Mouse (Mus musculus): ENCODE measurements at regions not wholly inside any gene's neighbourhood (a gene's known extent, or its start where the extent isn't known, plus 50 kb on each side); places are given as distances from the start of the nearest gene placed in this dataset.

DNA sequence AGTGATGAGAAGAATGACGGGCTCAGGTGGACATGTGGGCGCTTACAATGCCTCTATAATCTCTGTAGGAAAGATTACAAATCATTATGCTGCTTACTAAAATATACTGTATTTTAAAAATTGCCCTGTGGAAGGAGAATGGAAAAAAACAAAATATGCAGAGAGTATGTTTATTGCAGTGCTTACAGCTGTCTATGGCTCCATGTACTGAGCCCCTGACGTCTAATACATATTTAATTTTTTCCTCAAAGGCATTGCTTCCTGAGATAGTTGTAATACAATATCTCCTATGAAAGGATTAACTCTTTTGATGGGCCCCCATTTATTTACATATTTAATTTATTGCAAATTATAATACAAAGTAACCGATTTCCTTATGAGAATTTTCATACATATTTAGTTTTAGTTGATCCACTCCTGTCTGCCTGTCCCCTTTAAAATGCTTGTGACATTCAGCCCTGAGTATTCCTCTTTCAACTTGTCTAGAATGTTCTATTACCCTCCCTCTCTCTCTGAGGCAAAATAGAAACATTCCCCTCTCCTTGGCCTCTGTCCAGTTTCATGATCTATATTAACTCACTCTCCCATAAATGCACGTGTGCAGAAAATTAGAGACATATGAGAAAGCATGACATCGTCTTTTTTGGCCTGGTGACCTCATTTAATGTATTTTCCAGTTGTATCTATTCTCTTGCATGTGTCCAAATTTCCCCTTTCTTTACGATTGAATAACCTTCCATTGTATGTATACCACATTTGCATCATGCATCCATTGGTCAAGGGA lies 273.1 kb upstream of the Mmadhc start:
- Histone ChIP-seq H3K27ac (ENCODE audit: insufficient read depth, low read depth, low read length) (peak overlapping the region; percentile 33; the same call in 1 of the 2 replicates), H3K4me3 (ENCODE audit: insufficient read depth, low read depth, low read length) (no peak overlapping the region), H3K4me1 (ENCODE audit: control insufficient read depth, insufficient read depth, low read length) (no peaks in the 10 kb centered on the region)

DNA sequence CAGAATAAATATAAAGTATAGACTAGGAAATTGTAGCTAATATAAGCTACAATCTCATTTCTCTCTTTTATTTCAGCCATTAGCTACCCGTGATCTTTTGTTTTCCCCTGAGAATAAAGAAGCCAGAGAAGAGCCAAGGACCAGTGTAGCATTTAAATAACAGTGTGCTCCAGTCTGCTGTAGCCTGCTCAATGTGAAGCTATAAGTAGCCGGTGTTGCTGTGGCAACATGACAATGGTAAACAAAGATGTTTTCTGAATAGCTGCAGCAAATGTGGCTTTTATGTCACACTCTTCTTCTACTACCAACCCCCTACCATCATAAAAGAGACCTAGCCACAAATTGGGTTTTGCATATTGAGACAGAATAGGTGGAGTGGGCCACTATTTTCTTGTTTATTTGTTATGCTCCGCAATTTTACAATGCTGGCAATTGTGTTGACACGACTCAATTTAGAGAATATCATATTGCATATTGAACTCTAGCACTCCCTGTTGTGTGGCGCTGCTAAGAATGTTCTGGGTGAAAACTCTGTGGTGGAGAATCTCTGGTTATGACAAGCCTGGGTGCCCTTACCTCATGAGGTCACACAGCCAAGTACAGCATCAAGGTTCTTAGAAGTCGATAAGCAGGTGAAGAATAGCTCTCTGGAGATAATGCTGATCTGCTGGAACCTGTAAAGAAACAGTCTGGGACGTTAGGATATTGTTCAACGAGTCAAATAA lies 272.3 kb upstream of the Mmadhc start:
- WGBS, result 47% methylated on average over 8 of the region's 8 CpGs
- TF ChIP-seq POLR2A (IDR thresholded peaks at IDR 0.05; ENCODE audit: insufficient read depth, low read depth, low read length), result no peak
- no peak for TF ChIP-seq CTCF (IDR thresholded peaks at IDR 0.05; ENCODE audit: insufficient read depth, low read depth, low read length)
- Histone ChIP-seq H3K4me1 (ENCODE audit: control insufficient read depth, insufficient read depth, low read length) (no peaks in the 10 kb centered on the region), H3K4me3 (ENCODE audit: insufficient read depth, low read depth, low read length) (no peak overlapping the region), H3K27ac (ENCODE audit: insufficient read depth, low read depth, low read length) (peak overlapping the region; percentile 33; the same call in 1 of the 2 replicates)

More for the DNA sequence above, 273.1 kb upstream of the Mmadhc start:
- TF ChIP-seq POLR2A (IDR thresholded peaks at IDR 0.05; ENCODE audit: insufficient read depth, low read depth, low read length) (no peak), CTCF (IDR thresholded peaks at IDR 0.05; ENCODE audit: insufficient read depth, low read depth, low read length) (no peak)
- 81% methylated on average over 7 of the region's 7 CpGs for WGBS

DNA sequence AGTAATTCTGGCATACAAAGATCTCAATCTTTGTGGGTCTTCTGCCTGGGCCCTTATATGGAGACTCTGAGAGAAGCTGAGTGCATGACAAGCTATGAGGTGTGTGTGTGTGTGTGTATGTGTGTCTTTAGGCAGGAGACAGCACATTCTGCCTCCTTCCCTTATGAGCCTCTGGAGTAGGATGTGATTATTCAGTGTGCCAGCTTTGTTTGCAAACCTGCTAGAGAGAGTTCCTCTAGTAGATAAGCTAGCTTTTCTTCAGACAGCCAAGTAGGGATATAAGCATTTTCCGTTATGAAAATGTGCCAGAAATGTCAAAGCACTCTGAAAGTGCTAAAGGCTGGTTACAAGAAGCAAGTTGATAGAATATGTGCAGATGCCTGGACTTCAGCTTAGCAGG lies 270.9 kb upstream of the Mmadhc start:
- WGBS, result 41% methylated on average over 1 of the region's 1 CpGs
- H3K27ac ChIP-seq (ENCODE audit: insufficient read depth, low read depth, low read length), result no peak overlapping the region

DNA sequence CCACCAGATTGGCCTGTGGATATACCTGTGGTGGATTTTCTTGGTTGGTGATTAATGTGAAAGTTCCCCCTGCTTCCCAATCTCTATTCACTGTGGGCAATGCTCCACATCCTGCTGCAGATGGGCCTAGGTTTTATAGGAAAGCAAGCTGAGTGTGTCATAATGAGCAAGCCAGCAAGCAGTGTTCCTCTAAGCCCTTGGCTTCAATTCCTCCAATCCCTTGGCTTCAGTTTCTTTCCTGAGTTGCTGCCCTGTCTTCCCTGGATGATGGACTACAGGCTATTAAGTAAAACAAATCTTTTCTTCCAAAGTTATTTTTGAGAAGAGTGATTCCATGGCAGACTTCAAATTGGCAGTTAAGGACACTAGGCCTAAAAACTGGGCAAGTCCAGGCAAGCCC lies 257.4 kb upstream of the Mmadhc start:
- no peak for TF ChIP-seq CTCF (IDR thresholded peaks at IDR 0.05; ENCODE audit: insufficient read depth, low read depth, low read length)
- TF ChIP-seq POLR2A (IDR thresholded peaks at IDR 0.05; ENCODE audit: insufficient read depth, low read depth, low read length), result no peak
- Histone ChIP-seq H3K27ac (ENCODE audit: insufficient read depth, low read depth, low read length) (no peak overlapping the region), H3K4me3 (ENCODE audit: insufficient read depth, low read depth, low read length) (no peak overlapping the region), H3K4me1 (ENCODE audit: control insufficient read depth, insufficient read depth, low read length) (no peaks in the 10 kb centered on the region)

More for the DNA sequence above, 270.9 kb upstream of the Mmadhc start:
- no peak for TF ChIP-seq CTCF (IDR thresholded peaks at IDR 0.05; ENCODE audit: insufficient read depth, low read depth, low read length)
- no peak for TF ChIP-seq POLR2A (IDR thresholded peaks at IDR 0.05; ENCODE audit: insufficient read depth, low read depth, low read length)
- Histone ChIP-seq H3K4me3 (ENCODE audit: insufficient read depth, low read depth, low read length) (no peak overlapping the region), H3K4me1 (ENCODE audit: control insufficient read depth, insufficient read depth, low read length) (no peaks in the 10 kb centered on the region)

DNA sequence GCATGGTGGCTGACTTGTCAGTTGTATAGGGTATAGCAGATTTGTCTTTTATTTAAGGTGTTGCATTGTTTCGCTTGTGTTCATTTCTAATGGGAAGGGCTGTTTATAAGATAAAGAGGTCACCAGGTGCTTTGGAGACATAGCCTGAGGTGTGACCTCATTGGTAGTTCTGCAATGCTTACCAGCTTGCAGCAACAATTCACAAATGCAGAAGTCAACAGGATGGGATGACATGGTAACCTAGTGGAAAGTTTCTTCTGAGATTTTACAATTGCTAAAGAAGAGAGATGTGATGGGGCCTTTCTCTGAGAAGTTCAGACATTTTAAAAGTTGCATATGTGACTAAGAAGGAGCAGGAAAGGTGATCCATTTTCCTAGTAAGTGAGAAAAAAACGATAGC lies 255.8 kb upstream of the Mmadhc start:
- Histone ChIP-seq H3K27ac (ENCODE audit: insufficient read depth, low read depth, low read length) (no peak overlapping the region), H3K4me1 (ENCODE audit: control insufficient read depth, insufficient read depth, low read length) (no peaks in the 10 kb centered on the region), H3K4me3 (ENCODE audit: insufficient read depth, low read depth, low read length) (no peak overlapping the region)
- TF ChIP-seq CTCF (IDR thresholded peaks at IDR 0.05; ENCODE audit: insufficient read depth, low read depth, low read length) (no peak), POLR2A (IDR thresholded peaks at IDR 0.05; ENCODE audit: insufficient read depth, low read depth, low read length) (no peak)
- WGBS, result 92% methylated on average over 2 of the region's 2 CpGs

DNA sequence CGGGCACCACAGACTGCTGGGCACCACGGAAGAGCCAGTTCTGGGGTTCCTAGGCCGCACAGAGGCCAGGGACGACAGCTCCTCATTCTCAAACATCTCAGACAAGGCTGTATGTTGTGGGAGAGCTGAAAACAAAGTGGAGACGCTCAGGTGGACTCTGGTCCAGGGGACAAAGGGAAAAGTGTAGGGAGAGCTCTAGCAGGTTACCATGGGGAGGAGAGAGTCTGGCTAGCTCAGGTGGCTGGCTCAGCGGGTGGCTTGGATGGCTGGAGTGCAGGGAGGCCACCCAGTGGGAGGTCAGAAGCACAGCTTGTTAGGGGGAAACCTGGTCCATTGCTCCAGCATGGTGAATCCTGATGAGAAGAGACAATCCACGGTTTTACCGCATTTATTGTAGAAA lies 253.3 kb upstream of the Mmadhc start:
- 87% methylated on average over 8 of the region's 8 CpGs for WGBS
- no peak overlapping the region for H3K4me3 ChIP-seq (ENCODE audit: insufficient read depth, low read depth, low read length)

DNA sequence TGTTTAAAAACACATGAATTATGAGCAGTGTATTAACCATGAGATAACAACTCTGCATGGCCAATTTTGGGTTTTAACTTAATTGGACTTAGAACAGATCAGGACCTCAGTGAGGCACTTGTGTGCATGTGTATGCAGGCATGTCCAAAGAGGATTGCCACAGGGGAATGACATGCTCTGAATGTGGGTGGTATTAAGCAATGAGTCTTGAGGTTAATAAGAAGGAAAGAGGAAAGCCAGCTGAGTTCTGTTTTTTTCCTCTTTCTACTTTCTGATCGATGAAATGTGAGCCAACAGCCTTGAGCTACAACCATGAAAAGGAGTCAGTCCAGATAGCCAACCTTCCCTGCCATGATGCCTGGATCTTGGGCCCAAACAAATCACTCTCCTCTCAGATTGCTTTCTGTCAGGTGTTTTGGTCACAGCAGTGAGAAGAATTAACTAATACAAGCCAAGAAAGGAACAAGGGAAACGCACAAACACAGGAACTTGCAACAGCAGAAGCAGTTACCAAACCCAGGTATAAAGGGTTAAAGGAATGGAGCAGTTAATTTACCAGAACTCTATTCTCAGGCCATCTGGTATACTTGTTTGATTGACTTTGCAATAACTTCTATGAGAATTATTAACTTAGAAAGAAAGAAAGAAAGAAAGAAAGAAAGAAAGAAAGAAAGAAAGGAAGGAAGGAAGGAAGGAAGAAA lies 243.3 kb upstream of the Mmadhc start:
- no peak overlapping the region for H3K27ac ChIP-seq (ENCODE audit: insufficient read depth, low read depth, low read length)
- 77% methylated on average over 2 of the region's 2 CpGs for WGBS
- no peak overlapping the region for H3K4me3 ChIP-seq (ENCODE audit: insufficient read depth, low read depth, low read length)
- no peak for TF ChIP-seq CTCF (IDR thresholded peaks at IDR 0.05; ENCODE audit: insufficient read depth, low read depth, low read length)
- no peak for TF ChIP-seq POLR2A (IDR thresholded peaks at IDR 0.05; ENCODE audit: insufficient read depth, low read depth, low read length)
- H3K4me1 ChIP-seq (ENCODE audit: control insufficient read depth, insufficient read depth, low read length), result no peaks in the 10 kb centered on the region

More for the DNA sequence above, 253.3 kb upstream of the Mmadhc start:
- TF ChIP-seq CTCF (IDR thresholded peaks at IDR 0.05; ENCODE audit: insufficient read depth, low read depth, low read length) (no peak), POLR2A (IDR thresholded peaks at IDR 0.05; ENCODE audit: insufficient read depth, low read depth, low read length) (no peak)
- Histone ChIP-seq H3K4me1 (ENCODE audit: control insufficient read depth, insufficient read depth, low read length) (no peaks in the 10 kb centered on the region), H3K27ac (ENCODE audit: insufficient read depth, low read depth, low read length) (no peak overlapping the region)

DNA sequence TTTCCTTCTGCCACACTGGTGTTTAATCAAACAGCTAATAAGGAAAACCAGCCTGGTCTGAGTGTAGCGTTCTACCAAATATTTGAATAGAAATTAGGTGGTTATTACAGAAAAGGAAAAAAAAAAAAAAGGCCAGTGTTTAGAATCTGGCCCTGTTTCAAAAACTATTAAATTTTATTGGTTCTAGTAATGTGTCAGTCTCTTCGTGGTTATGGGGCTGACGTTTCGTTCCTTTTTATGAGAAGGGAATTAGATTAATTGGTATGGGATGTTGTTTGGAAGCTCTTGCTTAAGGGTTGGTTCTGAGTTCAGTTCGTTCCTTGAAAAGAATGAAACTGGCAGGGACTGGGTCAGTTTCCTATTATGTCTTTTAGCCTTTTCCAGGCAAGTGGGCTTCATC lies 241.5 kb upstream of the Mmadhc start:
- Histone ChIP-seq H3K4me1 (ENCODE audit: control insufficient read depth, insufficient read depth, low read length) (no peaks in the 10 kb centered on the region), H3K27ac (ENCODE audit: insufficient read depth, low read depth, low read length) (no peak overlapping the region), H3K4me3 (ENCODE audit: insufficient read depth, low read depth, low read length) (no peak overlapping the region)
- no peak for TF ChIP-seq CTCF (IDR thresholded peaks at IDR 0.05; ENCODE audit: insufficient read depth, low read depth, low read length)
- TF ChIP-seq POLR2A (IDR thresholded peaks at IDR 0.05; ENCODE audit: insufficient read depth, low read depth, low read length), result no peak
- 68% methylated on average over 5 of the region's 5 CpGs for WGBS
